Mouse (Mus musculus): ENCODE data around the gene Colgalt1. TPM values are rescaled to one million over a fixed set of nuclear protein-coding genes. Genes with fewer than 3 reads are reported as not detected.

The Colgalt1 gene
- 68.0 and 70.5 TPM in 2 replicates for polyA plus RNA-seq (2015; fragmentation: Nextera tagmentation; extraction: Ambion mirVana)

DNA sequence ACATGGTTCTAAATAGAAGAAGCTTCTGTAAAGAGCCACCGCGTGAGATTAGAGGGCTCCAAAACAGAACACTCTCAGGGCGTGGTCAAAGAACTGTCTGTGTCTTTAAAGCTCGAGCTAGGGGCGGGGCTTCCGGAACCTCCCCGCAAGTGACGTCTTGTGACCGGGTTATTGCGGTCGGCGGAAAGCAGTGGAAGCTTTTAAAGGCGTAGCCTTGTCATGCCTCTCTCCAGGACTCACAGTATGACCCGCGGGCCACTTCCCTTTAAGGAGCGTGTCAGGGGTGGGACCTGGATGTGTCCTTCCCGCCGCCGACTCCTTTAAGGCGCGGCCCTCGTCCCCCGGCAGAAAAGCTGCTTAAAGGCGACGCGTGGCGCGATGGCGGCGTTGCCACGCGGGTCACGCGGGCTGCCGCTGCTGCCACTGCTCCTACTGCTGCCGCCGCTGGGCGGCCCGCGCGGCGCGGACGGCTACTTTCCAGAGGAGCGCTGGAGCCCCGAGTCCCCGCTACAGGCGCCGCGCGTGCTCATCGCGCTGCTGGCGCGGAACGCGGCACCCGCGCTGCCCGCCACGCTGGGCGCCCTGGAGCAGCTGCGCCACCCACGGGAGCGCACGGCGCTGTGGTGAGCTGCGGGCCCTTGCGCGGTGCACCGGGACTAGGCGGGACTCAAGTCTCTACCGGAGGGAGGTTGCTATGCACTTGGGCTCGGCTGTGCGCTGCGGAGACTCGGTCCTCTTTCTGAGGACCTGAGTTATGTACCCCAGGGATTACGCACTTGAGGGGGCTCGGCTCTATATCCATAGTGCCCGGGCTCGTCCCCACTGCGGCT is at the start of gene Colgalt1:
Colgalt1 (plus strand) TSS at position 177 of the 830 bp plus-strand sequence.
- Histone ChIP-seq H3K27ac (ENCODE audit: low read length) (peak within 1 kb of the TSS; percentile 91), H3K36me3 (ENCODE audit: control insufficient read depth, insufficient read depth, low read length) (peaks cover 5% of the 10 kb centered on the region; the same call in 1 of the 2 replicates), H3K4me2 (ENCODE audit: low read depth, low read length) (peak within 1 kb of the TSS; percentile 90), H3K9me3 (ENCODE audit: control insufficient read depth, low read length) (no peaks in the 10 kb centered on the region), H3K4me3 (ENCODE audit: low read length) (peak within 1 kb of the TSS; percentile 93), H3K9ac (ENCODE audit: low read depth, low read length) (peak within 1 kb of the TSS; percentile 93), H3K4me1 (ENCODE audit: control insufficient read depth, insufficient read depth, low read length) (peaks cover 9% of the 10 kb centered on the region), H3K27me3 (replicated peaks; ENCODE audit: control insufficient read depth, insufficient read depth, low read length) (no peaks in the 10 kb centered on the region)
- ATAC-seq: peak; percentile 99
- under 1% methylated on average over 82 of the region's 82 CpGs for WGBS

- no peaks in the 10 kb centered on the region for H3K36me3 ChIP-seq (ENCODE audit: control insufficient read depth, insufficient read depth, low read length)
- peaks cover 38% of the 10 kb centered on the region for H3K27me3 ChIP-seq (replicated peaks; ENCODE audit: control insufficient read depth, insufficient read depth, low read length)
- H3K9me3 ChIP-seq (ENCODE audit: control insufficient read depth, low read length): peaks cover 6% of the 10 kb centered on the region; the same call in 1 of the 2 replicates
- H3K4me2 ChIP-seq (ENCODE audit: low read depth, low read length): no peak overlapping the region
- H3K4me3 ChIP-seq (ENCODE audit: low read length): no peak overlapping the region
- ATAC-seq: no peak
- H3K27ac ChIP-seq (ENCODE audit: low read length): no peak overlapping the region
- peaks cover 16% of the 10 kb centered on the region for H3K4me1 ChIP-seq (ENCODE audit: control insufficient read depth, insufficient read depth, low read length)
- 3% methylated on average over 15 of the region's 15 CpGs for WGBS
- no peak overlapping the region for H3K9ac ChIP-seq (ENCODE audit: low read depth, low read length)
These were observed 49.4 kb upstream of the Colgalt1 start for GRCm38 (mm10) chr8:71561401-71561800.

GRCm38 (mm10) chr8:71562751-71563150 is 48.0 kb upstream of the Colgalt1 start:
- Histone ChIP-seq H3K9me3 (ENCODE audit: control insufficient read depth, low read length) (peaks cover 6% of the 10 kb centered on the region; the same call in 1 of the 2 replicates), H3K9ac (ENCODE audit: low read depth, low read length) (peak overlapping the region; percentile 48; the same call in 1 of the 2 replicates), H3K4me1 (ENCODE audit: control insufficient read depth, insufficient read depth, low read length) (peaks cover 16% of the 10 kb centered on the region), H3K36me3 (ENCODE audit: control insufficient read depth, insufficient read depth, low read length) (no peaks in the 10 kb centered on the region), H3K4me3 (ENCODE audit: low read length) (peak overlapping the region; percentile 33), H3K4me2 (ENCODE audit: low read depth, low read length) (peak overlapping the region; percentile 47), H3K27ac (ENCODE audit: low read length) (no peak overlapping the region), H3K27me3 (replicated peaks; ENCODE audit: control insufficient read depth, insufficient read depth, low read length) (peaks cover 28% of the 10 kb centered on the region)
- under 1% methylated on average over 33 of the region's 33 CpGs for WGBS
- ATAC-seq: peak; percentile 34; the same call in 1 of the 2 replicates

DNA sequence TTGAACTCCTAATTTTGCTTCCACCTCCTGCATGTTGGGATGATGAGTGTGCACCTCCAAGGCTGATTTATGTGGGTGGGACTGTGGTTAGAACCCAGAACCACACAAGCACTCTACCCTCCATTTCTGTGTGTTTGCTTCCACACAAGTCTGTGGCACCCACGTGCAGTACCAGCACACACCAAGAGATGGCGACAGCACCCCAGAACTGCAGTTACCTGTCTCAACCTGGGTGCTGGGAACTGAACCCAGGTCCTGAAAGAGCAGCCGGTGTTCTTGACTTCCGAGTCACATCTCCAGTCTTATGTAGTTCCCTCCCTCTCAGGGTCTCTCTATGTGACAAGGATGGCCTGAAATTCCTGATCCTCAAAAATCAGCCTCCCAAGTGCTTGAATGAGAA is 46.8 kb upstream of the Colgalt1 start:
- H3K36me3 ChIP-seq (ENCODE audit: control insufficient read depth, insufficient read depth, low read length): no peaks in the 10 kb centered on the region
- H3K9me3 ChIP-seq (ENCODE audit: control insufficient read depth, low read length): peaks cover 6% of the 10 kb centered on the region; the same call in 1 of the 2 replicates
- H3K4me3 ChIP-seq (ENCODE audit: low read length): no peak overlapping the region
- no peak overlapping the region for H3K27ac ChIP-seq (ENCODE audit: low read length)
- H3K27me3 ChIP-seq (replicated peaks; ENCODE audit: control insufficient read depth, insufficient read depth, low read length): peaks cover 18% of the 10 kb centered on the region
- no peak for ATAC-seq
- H3K4me1 ChIP-seq (ENCODE audit: control insufficient read depth, insufficient read depth, low read length): peaks cover 15% of the 10 kb centered on the region
- no peak overlapping the region for H3K9ac ChIP-seq (ENCODE audit: low read depth, low read length)
- no peak overlapping the region for H3K4me2 ChIP-seq (ENCODE audit: low read depth, low read length)
- WGBS: 92% methylated on average over 4 of the region's 4 CpGs

- Histone ChIP-seq H3K4me1 (ENCODE audit: control insufficient read depth, insufficient read depth, low read length) (peaks cover 25% of the 10 kb centered on the region), H3K9ac (ENCODE audit: low read depth, low read length) (no peak within 1 kb of the TSS), H3K27ac (ENCODE audit: low read length) (no peak within 1 kb of the TSS), H3K9me3 (ENCODE audit: control insufficient read depth, low read length) (peaks cover 6% of the 10 kb centered on the region; the same call in 1 of the 2 replicates), H3K4me3 (ENCODE audit: low read length) (no peak within 1 kb of the TSS), H3K27me3 (replicated peaks; ENCODE audit: control insufficient read depth, insufficient read depth, low read length) (peaks cover 11% of the 10 kb centered on the region), H3K36me3 (ENCODE audit: control insufficient read depth, insufficient read depth, low read length) (no peaks in the 10 kb centered on the region), H3K4me2 (ENCODE audit: low read depth, low read length) (no peak within 1 kb of the TSS)
- ATAC-seq: no peak
- WGBS: 71% methylated on average over 3 of the region's 3 CpGs
These were observed 44.3 kb upstream of the Colgalt1 start, which contains the start of gene Nxnl1 for GRCm38 (mm10) chr8:71566501-71566900. Nxnl1 (minus strand) TSS chr8:71566601.

- Histone ChIP-seq H3K4me3 (ENCODE audit: low read length) (no peak overlapping the region), H3K9ac (ENCODE audit: low read depth, low read length) (no peak overlapping the region), H3K4me1 (ENCODE audit: control insufficient read depth, insufficient read depth, low read length) (peaks cover 23% of the 10 kb centered on the region), H3K27ac (ENCODE audit: low read length) (no peak overlapping the region), H3K27me3 (replicated peaks; ENCODE audit: control insufficient read depth, insufficient read depth, low read length) (peaks cover 2% of the 10 kb centered on the region; the same call in 1 of the 2 replicates), H3K36me3 (ENCODE audit: control insufficient read depth, insufficient read depth, low read length) (no peaks in the 10 kb centered on the region), H3K4me2 (ENCODE audit: low read depth, low read length) (no peak overlapping the region), H3K9me3 (ENCODE audit: control insufficient read depth, low read length) (peaks cover 6% of the 10 kb centered on the region; the same call in 1 of the 2 replicates)
- no peak for ATAC-seq
- 76% methylated on average over 7 of the region's 7 CpGs for WGBS
These were observed 43.2 kb upstream of the Colgalt1 start for GRCm38 (mm10) chr8:71567587-71567986.

GRCm38 (mm10) chr8:71568387-71568937 is 42.3 kb upstream of the Colgalt1 start, which contains the start of gene Slc27a1:
Slc27a1 (plus strand) TSS chr8:71568882.
- 14% methylated on average over 13 of the region's 13 CpGs for WGBS
- ATAC-seq: no peak

GRCm38 (mm10) chr8:71568941-71569340 is 41.9 kb upstream of the Colgalt1 start:
- WGBS: 25% methylated on average over 6 of the region's 6 CpGs
- H3K4me3 ChIP-seq (ENCODE audit: low read length): peak overlapping the region; percentile 73
- H3K9ac ChIP-seq (ENCODE audit: low read depth, low read length): peak overlapping the region; percentile 71
- H3K27ac ChIP-seq (ENCODE audit: low read length): 0 out of 2 replicates have a peak overlapping the region, but pooled peaks have one; percentile 91
- peaks cover 16% of the 10 kb centered on the region for H3K4me1 ChIP-seq (ENCODE audit: control insufficient read depth, insufficient read depth, low read length)
- H3K36me3 ChIP-seq (ENCODE audit: control insufficient read depth, insufficient read depth, low read length): no peaks in the 10 kb centered on the region
- peaks cover 4% of the 10 kb centered on the region; the same call in 1 of the 2 replicates for H3K9me3 ChIP-seq (ENCODE audit: control insufficient read depth, low read length)
- H3K4me2 ChIP-seq (ENCODE audit: low read depth, low read length): peak overlapping the region; percentile 94
- H3K27me3 ChIP-seq (replicated peaks; ENCODE audit: control insufficient read depth, insufficient read depth, low read length): no peaks in the 10 kb centered on the region; the same call in 1 of the 2 replicates
- ATAC-seq: no peak

More at GRCm38 (mm10) chr8:71568387-71568937, 42.3 kb upstream of the Colgalt1 start, which contains the start of gene Slc27a1:
- Histone ChIP-seq H3K4me3 (ENCODE audit: low read length) (peak within 1 kb of the TSS; percentile 73), H3K4me2 (ENCODE audit: low read depth, low read length) (peak within 1 kb of the TSS; percentile 94), H3K9me3 (ENCODE audit: control insufficient read depth, low read length) (peaks cover 6% of the 10 kb centered on the region; the same call in 1 of the 2 replicates), H3K27ac (ENCODE audit: low read length) (peak within 1 kb of the TSS; percentile 91), H3K27me3 (replicated peaks; ENCODE audit: control insufficient read depth, insufficient read depth, low read length) (no peaks in the 10 kb centered on the region; the same call in 1 of the 2 replicates), H3K4me1 (ENCODE audit: control insufficient read depth, insufficient read depth, low read length) (peaks cover 16% of the 10 kb centered on the region), H3K9ac (ENCODE audit: low read depth, low read length) (peak within 1 kb of the TSS; percentile 71), H3K36me3 (ENCODE audit: control insufficient read depth, insufficient read depth, low read length) (no peaks in the 10 kb centered on the region)
